Mouse (Mus musculus): Measurements from ENCODE around the gene Fpgs. TPM values are rescaled to one million over a fixed set of nuclear protein-coding genes. Genes with fewer than 3 reads are reported as not detected.
A peak's percentile ranks its signal among the peaks of the same experiment; 100 is the strongest.

Fpgs gene
- total and polyA plus RNA-seq, 3 experiments: 4.6 to 18.0 (median 5.7) TPM

- Histone ChIP-seq H3K79me2 (replicated peaks; ENCODE audit: control insufficient read depth, insufficient read depth, low read length) (no peaks in the 10 kb centered on the region), H3K4me1 (ENCODE audit: control insufficient read depth, insufficient read depth, low read length) (peaks cover 19% of the 10 kb centered on the region), H3K9ac (ENCODE audit: low read depth, low read length) (peak overlapping the region; percentile 15), H3K27ac (peak overlapping the region; percentile 87), H3K36me3 (ENCODE audit: control insufficient read depth, insufficient read depth, low read length) (peaks cover 2% of the 10 kb centered on the region), H3K4me3 (peak overlapping the region; percentile 69), H3K27me3 (ENCODE audit: control insufficient read depth, insufficient read depth, low read length) (no peaks in the 10 kb centered on the region)
- no peak for DNase-seq
- TF ChIP-seq POLR2A (IDR thresholded peaks at IDR 0.05; ENCODE audit: insufficient read depth, low read depth, low read length): no peak
- TF ChIP-seq CTCF (IDR thresholded peaks at IDR 0.05): no peak
- TF ChIP-seq EP300 (IDR thresholded peaks at IDR 0.05; ENCODE audit: insufficient read depth, low read depth, low read length): no peak
- intact Hi-C loops (cut with DNase I): loop anchor here (5.0 kb wide), 1 partner anchor 79 kb away; no protein-coding TSS in a partner anchor
- 17% methylated on average over 11 of the region's 11 CpGs for WGBS
Measured at GRCm38 (mm10) chr2:32730854-32731253, 26.9 kb upstream of the Fpgs start.

- 55% methylated on average over 4 of the region's 4 CpGs for WGBS
- peak overlapping the region; percentile 87 for H3K27ac ChIP-seq
- H3K36me3 ChIP-seq (ENCODE audit: control insufficient read depth, insufficient read depth, low read length): no peaks in the 10 kb centered on the region
- H3K4me3 ChIP-seq: peak overlapping the region; percentile 69
- intact Hi-C loops (cut with DNase I): no loop called here
- H3K4me1 ChIP-seq (ENCODE audit: control insufficient read depth, insufficient read depth, low read length): peaks cover 14% of the 10 kb centered on the region
- H3K9ac ChIP-seq (ENCODE audit: low read depth, low read length): peak overlapping the region; percentile 19
- no peak for DNase-seq
- H3K79me2 ChIP-seq (replicated peaks; ENCODE audit: control insufficient read depth, insufficient read depth, low read length): no peaks in the 10 kb centered on the region
- no peaks in the 10 kb centered on the region for H3K27me3 ChIP-seq (ENCODE audit: control insufficient read depth, insufficient read depth, low read length)
- no peak for TF ChIP-seq CTCF (IDR thresholded peaks at IDR 0.05)
- TF ChIP-seq POLR2A (IDR thresholded peaks at IDR 0.05; ENCODE audit: insufficient read depth, low read depth, low read length): no peak
- no peak for TF ChIP-seq EP300 (IDR thresholded peaks at IDR 0.05; ENCODE audit: insufficient read depth, low read depth, low read length)
Measured at GRCm38 (mm10) chr2:32729547-32729946, 25.6 kb upstream of the Fpgs start.

GRCm38 (mm10) chr2:32728463-32728862 lies 24.5 kb upstream of the Fpgs start:
- peak; percentile 76 to 83 for DNase-seq
- WGBS: 32% methylated on average over 7 of the region's 7 CpGs
- Histone ChIP-seq H3K27ac (peak overlapping the region; percentile 87), H3K4me1 (ENCODE audit: control insufficient read depth, insufficient read depth, low read length) (peaks cover 10% of the 10 kb centered on the region), H3K9ac (ENCODE audit: low read depth, low read length) (peak overlapping the region; percentile 78), H3K79me2 (replicated peaks; ENCODE audit: control insufficient read depth, insufficient read depth, low read length) (no peaks in the 10 kb centered on the region), H3K36me3 (ENCODE audit: control insufficient read depth, insufficient read depth, low read length) (no peaks in the 10 kb centered on the region), H3K27me3 (ENCODE audit: control insufficient read depth, insufficient read depth, low read length) (no peaks in the 10 kb centered on the region), H3K4me3 (peak overlapping the region; percentile 69)
- peak; percentile 100 for TF ChIP-seq EP300 (IDR thresholded peaks at IDR 0.05; ENCODE audit: insufficient read depth, low read depth, low read length)
- peak; percentile 82 for TF ChIP-seq POLR2A (IDR thresholded peaks at IDR 0.05; ENCODE audit: insufficient read depth, low read depth, low read length)
- TF ChIP-seq CTCF (IDR thresholded peaks at IDR 0.05): no peak
- intact Hi-C loops (cut with DNase I): no loop called here

GRCm38 (mm10) chr2:32727435-32727834 lies 23.5 kb upstream of the Fpgs start:
- under 1% methylated on average over 16 of the region's 16 CpGs for WGBS
- H3K4me3 ChIP-seq: peak overlapping the region; percentile 69
- H3K79me2 ChIP-seq (replicated peaks; ENCODE audit: control insufficient read depth, insufficient read depth, low read length): no peaks in the 10 kb centered on the region
- DNase-seq: peak; percentile 94 to 96
- H3K27me3 ChIP-seq (ENCODE audit: control insufficient read depth, insufficient read depth, low read length): no peaks in the 10 kb centered on the region
- peak; percentile 100 for TF ChIP-seq POLR2A (IDR thresholded peaks at IDR 0.05; ENCODE audit: insufficient read depth, low read depth, low read length)
- peak; percentile 52; the same call in 1 of the 2 replicates for TF ChIP-seq EP300 (IDR thresholded peaks at IDR 0.05; ENCODE audit: insufficient read depth, low read depth, low read length)
- no peak for TF ChIP-seq CTCF (IDR thresholded peaks at IDR 0.05)
- H3K36me3 ChIP-seq (ENCODE audit: control insufficient read depth, insufficient read depth, low read length): no peaks in the 10 kb centered on the region
- peak overlapping the region; percentile 78 for H3K9ac ChIP-seq (ENCODE audit: low read depth, low read length)
- H3K27ac ChIP-seq: peak overlapping the region; percentile 87
- H3K4me1 ChIP-seq (ENCODE audit: control insufficient read depth, insufficient read depth, low read length): peaks cover 9% of the 10 kb centered on the region
- intact Hi-C loops (cut with DNase I): loop anchor here (1.0 kb wide), 1 partner anchor 13 kb away; no protein-coding TSS in a partner anchor

- Histone ChIP-seq H3K36me3 (ENCODE audit: control insufficient read depth, insufficient read depth, low read length) (no peaks in the 10 kb centered on the region), H3K27me3 (ENCODE audit: control insufficient read depth, insufficient read depth, low read length) (no peaks in the 10 kb centered on the region), H3K4me3 (no peak overlapping the region), H3K4me1 (ENCODE audit: control insufficient read depth, insufficient read depth, low read length) (peaks cover 3% of the 10 kb centered on the region), H3K9ac (ENCODE audit: low read depth, low read length) (no peak overlapping the region), H3K27ac (no peak overlapping the region), H3K79me2 (replicated peaks; ENCODE audit: control insufficient read depth, insufficient read depth, low read length) (no peaks in the 10 kb centered on the region)
- TF ChIP-seq POLR2A (IDR thresholded peaks at IDR 0.05; ENCODE audit: insufficient read depth, low read depth, low read length): no peak
- no peak for TF ChIP-seq EP300 (IDR thresholded peaks at IDR 0.05; ENCODE audit: insufficient read depth, low read depth, low read length)
- TF ChIP-seq CTCF (IDR thresholded peaks at IDR 0.05): no peak
- no peak for DNase-seq
- intact Hi-C loops (cut with DNase I): no loop called here
- WGBS: 54% methylated on average over 16 of the region's 16 CpGs
Measured at GRCm38 (mm10) chr2:32724832-32725790, 21.2 kb upstream of the Fpgs start.

- H3K79me2 ChIP-seq (replicated peaks; ENCODE audit: control insufficient read depth, insufficient read depth, low read length): no peaks in the 10 kb centered on the region
- no peak overlapping the region for H3K9ac ChIP-seq (ENCODE audit: low read depth, low read length)
- no peak overlapping the region for H3K27ac ChIP-seq
- DNase-seq: no peak
- TF ChIP-seq CTCF (IDR thresholded peaks at IDR 0.05) (no peak), EP300 (IDR thresholded peaks at IDR 0.05; ENCODE audit: insufficient read depth, low read depth, low read length) (no peak)
- H3K4me1 ChIP-seq (ENCODE audit: control insufficient read depth, insufficient read depth, low read length): peaks cover 3% of the 10 kb centered on the region
- H3K27me3 ChIP-seq (ENCODE audit: control insufficient read depth, insufficient read depth, low read length): no peaks in the 10 kb centered on the region
- 91% methylated on average over 4 of the region's 4 CpGs for WGBS
- no peaks in the 10 kb centered on the region for H3K36me3 ChIP-seq (ENCODE audit: control insufficient read depth, insufficient read depth, low read length)
- intact Hi-C loops (cut with DNase I): no loop called here
- H3K4me3 ChIP-seq: no peak overlapping the region
Measured at GRCm38 (mm10) chr2:32724149-32724548, 20.2 kb upstream of the Fpgs start.

Data from heart, adult 2 months (tissue).